Mouse (Mus musculus): Measurements from ENCODE around the gene Tpp1. TPM values are rescaled to one million over a fixed set of nuclear protein-coding genes. Genes with fewer than 3 reads are reported as not detected.

Gene Tpp1
- polyA plus RNA-seq (2012; ENCODE audit: insufficient read depth, insufficient read length, missing spikeins), result 257 and 299 TPM in 2 replicates

DNA sequence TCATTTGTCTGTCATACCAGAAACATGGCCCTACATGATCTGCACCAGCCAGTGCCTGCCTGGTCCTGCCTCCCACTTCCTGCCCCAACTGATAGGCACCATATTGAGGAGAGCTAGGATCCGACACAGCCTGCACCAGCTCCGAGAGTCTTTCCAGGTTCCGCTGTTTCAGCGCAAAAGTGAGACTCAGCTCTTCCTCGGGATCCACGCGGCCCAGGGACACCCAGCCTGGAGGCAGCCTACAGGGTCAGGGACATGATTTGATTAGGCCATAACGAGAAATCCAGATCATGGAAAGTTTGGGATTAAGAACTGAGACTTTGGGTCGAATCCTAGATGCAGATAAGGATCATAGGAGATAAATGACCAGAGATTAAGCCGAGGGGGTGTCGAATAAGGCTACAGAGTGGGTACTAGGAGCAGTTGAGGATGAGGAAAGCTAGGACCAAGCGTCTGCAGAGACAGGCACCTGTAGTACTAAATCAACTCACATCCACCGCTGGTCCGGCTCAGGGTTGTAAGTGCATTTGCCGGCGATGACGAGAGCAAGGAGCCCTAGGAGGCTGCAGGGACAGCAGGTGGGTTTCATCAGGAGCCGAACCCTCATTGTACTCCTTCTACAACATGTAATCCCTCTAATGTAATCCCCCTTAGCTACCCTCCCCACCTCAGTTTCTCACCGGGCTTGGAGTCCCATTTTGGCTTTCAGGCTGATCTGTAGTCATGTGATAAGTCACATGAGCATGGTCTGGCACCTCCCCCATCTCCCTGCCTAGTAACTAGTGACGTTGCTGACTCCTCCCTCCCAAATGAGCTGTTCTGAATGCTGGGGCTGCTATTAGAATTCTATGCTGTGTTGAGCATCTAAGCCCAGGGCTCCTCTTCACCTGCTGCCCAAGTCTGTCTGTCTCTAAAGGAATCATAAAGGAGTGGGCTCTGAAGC lies at the start of gene Tpp1:
Gene Tpp1, minus strand, starts transcription at position 745 of the 943 bp plus-strand sequence.
- peaks cover 18% of the 10 kb centered on the region for H3K4me1 ChIP-seq (ENCODE audit: control insufficient read depth, insufficient read depth, low read length)

DNA sequence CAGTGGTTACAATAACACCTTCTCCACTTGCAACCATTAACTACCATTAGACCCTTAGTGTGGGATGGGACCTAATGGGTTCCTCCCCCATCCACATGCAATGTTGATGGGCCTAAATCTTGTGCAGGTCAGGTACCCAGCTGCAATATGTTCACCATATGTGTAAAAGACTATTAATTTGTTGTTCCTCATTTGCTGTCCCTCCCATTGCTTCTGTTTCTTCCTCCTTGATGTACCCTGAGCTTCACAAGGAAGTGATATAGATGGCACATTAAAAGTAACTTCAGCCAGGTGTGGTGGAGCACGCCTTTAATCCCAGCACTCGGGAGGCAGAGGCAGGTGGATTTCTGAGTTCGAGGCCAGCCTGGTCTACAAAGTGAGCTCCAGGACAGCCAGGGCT lies 44.9 kb upstream of the Tpp1 start:
- Histone ChIP-seq H3K4me3 (ENCODE audit: insufficient read depth, low read length) (no peak overlapping the region), H3K27ac (ENCODE audit: insufficient read depth, low read depth, low read length) (no peak overlapping the region), H3K4me1 (ENCODE audit: control insufficient read depth, insufficient read depth, low read length) (0 out of 2 replicates have a peak, but pooled peaks cover 2% of the 10 kb centered on the region)
- TF ChIP-seq CTCF (IDR thresholded peaks at IDR 0.05; ENCODE audit: low read depth, low read length) (no peak), POLR2A (IDR thresholded peaks at IDR 0.05; ENCODE audit: borderline replicate concordance, low read depth, low read length) (no peak)

More for the DNA sequence above, at the start of gene Tpp1:
- H3K4me3 ChIP-seq (ENCODE audit: insufficient read depth, low read length), result peak within 1 kb of the TSS; percentile 89
- peak within 1 kb of the TSS; percentile 87 for H3K27ac ChIP-seq (ENCODE audit: insufficient read depth, low read depth, low read length)
- TF ChIP-seq CTCF (IDR thresholded peaks at IDR 0.05; ENCODE audit: low read depth, low read length), result no peak
- TF ChIP-seq POLR2A (IDR thresholded peaks at IDR 0.05; ENCODE audit: borderline replicate concordance, low read depth, low read length), result no peak

DNA sequence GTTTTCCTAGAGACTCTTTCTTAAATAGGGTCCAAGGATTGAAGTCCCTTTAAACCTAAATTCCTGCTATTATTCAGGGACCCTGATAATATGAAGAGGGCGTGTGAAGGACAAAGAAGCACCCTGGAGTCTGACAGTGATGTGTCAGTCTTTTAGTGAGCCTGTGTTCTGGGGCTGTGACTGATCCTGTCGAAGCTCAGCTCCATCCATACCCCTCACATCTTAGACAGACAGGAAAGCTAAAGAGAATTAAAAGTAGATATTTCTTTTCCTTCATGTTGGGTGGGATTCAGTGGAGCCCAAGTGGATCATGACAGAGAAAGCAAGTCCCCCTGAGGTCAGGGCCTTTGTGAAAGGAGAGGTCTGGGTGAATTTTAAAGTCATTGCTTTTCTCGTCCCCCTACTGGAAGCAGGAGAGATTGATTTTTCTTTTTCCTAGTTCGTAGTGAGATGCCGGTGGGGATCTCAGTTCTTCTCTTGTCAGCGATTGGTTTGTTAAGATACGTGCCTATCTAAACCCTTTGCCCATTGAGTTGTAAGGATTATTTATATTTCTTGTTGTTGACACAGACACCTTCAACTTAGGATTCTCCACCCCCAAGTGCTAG lies 43.8 kb upstream of the Tpp1 start:
- Histone ChIP-seq H3K27ac (ENCODE audit: insufficient read depth, low read depth, low read length) (no peak overlapping the region), H3K4me3 (ENCODE audit: insufficient read depth, low read length) (no peak overlapping the region), H3K4me1 (ENCODE audit: control insufficient read depth, insufficient read depth, low read length) (0 out of 2 replicates have a peak, but pooled peaks cover 2% of the 10 kb centered on the region)
- TF ChIP-seq POLR2A (IDR thresholded peaks at IDR 0.05; ENCODE audit: borderline replicate concordance, low read depth, low read length) (no peak), CTCF (IDR thresholded peaks at IDR 0.05; ENCODE audit: low read depth, low read length) (no peak)

DNA sequence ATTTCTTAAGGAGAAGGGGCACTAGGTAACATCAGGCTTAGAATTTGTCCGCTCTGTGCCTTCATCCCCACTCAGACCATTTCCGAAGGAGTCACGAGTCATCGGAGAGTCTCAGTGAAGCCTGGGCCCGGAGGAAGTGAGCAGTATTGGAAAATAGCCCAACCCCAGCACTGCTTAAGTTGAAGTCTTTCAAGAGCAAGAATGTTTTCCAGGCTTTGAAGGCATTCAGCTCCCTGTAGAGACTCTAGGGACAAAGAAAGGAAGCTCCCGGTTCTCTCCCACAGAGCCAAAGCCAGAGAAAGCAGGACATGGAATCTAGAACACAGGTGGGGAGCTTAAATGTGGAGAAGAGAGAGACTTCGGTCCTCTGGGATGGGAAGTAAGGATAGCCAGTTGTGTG lies 41.7 kb upstream of the Tpp1 start:
- Histone ChIP-seq H3K4me3 (ENCODE audit: insufficient read depth, low read length) (no peak overlapping the region), H3K27ac (ENCODE audit: insufficient read depth, low read depth, low read length) (no peak overlapping the region), H3K4me1 (ENCODE audit: control insufficient read depth, insufficient read depth, low read length) (0 out of 2 replicates have a peak, but pooled peaks cover 2% of the 10 kb centered on the region)
- TF ChIP-seq CTCF (IDR thresholded peaks at IDR 0.05; ENCODE audit: low read depth, low read length) (no peak), POLR2A (IDR thresholded peaks at IDR 0.05; ENCODE audit: borderline replicate concordance, low read depth, low read length) (no peak)

DNA sequence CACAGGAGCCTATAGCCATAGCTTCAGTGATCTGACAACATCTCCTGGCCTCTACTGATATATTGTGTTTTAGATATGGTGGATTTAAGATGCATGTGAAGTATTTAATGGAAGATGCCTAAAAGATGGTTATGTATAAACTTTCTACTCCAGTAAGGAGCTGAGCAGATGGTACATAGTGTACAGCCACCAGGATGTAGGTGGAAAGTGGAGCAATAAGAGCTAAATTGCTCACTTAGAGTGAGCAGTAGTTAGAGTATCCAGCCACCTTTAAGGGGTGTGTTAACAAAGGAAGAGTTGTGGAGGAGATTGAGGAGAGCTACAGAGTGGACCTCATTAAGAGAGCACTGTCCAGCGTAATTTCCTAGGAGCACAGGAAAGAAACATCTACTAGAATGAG lies 39.1 kb upstream of the Tpp1 start:
- no peak overlapping the region for H3K4me3 ChIP-seq (ENCODE audit: insufficient read depth, low read length)
- H3K27ac ChIP-seq (ENCODE audit: insufficient read depth, low read depth, low read length), result no peak overlapping the region
- H3K4me1 ChIP-seq (ENCODE audit: control insufficient read depth, insufficient read depth, low read length), result 0 out of 2 replicates have a peak, but pooled peaks cover 2% of the 10 kb centered on the region
- no peak for TF ChIP-seq POLR2A (IDR thresholded peaks at IDR 0.05; ENCODE audit: borderline replicate concordance, low read depth, low read length)
- no peak for TF ChIP-seq CTCF (IDR thresholded peaks at IDR 0.05; ENCODE audit: low read depth, low read length)

DNA sequence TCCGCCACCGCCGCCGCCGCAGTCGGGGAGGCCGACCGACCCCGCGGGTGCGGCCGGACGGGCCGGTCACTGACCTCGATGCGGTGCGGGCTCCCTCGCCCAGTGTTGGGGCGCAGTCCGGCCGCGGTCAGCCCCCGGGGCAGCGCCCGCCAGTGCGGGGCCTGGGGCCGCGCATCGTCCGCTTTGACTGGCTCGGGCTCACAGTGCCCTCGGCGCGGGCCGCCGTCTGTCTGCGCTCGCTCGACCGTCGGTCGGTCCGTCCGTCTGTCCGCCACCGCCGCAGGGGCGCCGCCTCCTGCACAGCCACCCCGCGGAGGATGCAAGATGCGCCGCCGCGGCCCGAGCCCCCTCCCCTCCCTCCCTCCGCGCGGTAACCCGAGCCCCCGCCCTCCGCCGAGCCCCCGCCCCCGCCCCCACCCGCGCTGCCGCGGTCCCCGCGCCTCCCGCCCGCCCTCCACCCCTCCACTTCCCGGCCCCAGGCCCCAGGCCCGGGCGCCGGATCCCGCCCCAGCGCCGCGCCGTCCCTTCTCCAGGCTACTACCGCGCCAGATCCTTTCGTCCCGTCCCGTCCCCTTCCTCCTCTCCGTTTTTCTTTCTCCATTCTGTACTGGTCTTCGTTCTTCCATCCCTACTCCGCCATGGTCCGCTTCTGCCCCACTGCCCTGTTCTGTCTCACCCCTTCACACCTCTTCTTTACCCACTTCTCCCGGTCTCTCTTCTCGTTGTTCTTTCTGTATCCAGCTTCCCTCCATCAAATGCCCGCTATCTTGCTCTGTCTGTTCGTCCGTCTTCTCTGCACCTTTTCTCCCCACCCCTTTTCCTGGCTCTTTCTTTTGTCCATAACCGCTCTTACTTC lies 35.5 kb upstream of the Tpp1 start, which contains the start of gene Dchs1:
Gene Dchs1, minus strand, starts transcription at position 370 of the 856 bp plus-strand sequence.
- TF ChIP-seq CTCF (IDR thresholded peaks at IDR 0.05; ENCODE audit: low read depth, low read length) (no peak), POLR2A (IDR thresholded peaks at IDR 0.05; ENCODE audit: borderline replicate concordance, low read depth, low read length) (no peak)
- H3K4me3 ChIP-seq (ENCODE audit: insufficient read depth, low read length), result peak within 1 kb of the TSS; percentile 44
- no peaks in the 10 kb centered on the region for H3K4me1 ChIP-seq (ENCODE audit: control insufficient read depth, insufficient read depth, low read length)
- H3K27ac ChIP-seq (ENCODE audit: insufficient read depth, low read depth, low read length), result no peak within 1 kb of the TSS

DNA sequence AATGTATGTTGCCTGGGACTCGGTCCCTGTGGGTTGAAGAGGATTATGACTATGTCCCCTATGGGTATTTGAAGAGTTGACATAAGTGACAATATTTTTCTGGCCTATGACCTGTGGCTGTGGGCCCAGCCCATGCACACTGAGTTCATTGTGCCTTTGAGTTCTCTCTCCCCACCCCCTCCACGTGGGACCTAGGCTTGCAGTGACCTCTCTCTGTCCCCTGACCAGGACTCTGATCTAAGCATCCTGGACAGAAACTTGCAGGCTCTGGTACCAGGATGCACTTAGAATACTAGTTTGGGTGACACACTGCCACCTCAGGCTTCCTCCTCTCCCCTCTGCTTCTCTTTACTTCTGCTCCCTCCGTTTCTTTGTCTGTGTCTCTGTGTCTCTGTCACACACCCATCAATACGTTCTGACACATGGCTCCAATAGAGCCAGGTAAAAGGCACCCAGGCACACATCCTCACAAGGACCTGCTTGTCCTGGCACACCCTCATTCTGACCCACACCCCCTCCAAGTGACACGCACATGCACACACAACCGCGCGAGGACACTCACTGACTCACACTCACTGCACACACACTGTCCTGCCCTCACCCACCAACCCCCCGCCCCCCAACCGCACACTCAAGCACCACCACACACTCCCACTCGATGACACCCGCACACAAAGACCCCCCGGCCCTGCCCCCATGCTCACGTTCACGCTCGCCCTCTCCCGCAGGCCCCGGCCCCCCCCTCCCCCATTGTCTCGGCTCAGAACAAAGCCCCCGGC lies 34.7 kb upstream of the Tpp1 start:
- Histone ChIP-seq H3K4me3 (ENCODE audit: insufficient read depth, low read length) (no peak overlapping the region), H3K27ac (ENCODE audit: insufficient read depth, low read depth, low read length) (no peak overlapping the region), H3K4me1 (ENCODE audit: control insufficient read depth, insufficient read depth, low read length) (no peaks in the 10 kb centered on the region)
- TF ChIP-seq CTCF (IDR thresholded peaks at IDR 0.05; ENCODE audit: low read depth, low read length) (no peak), POLR2A (IDR thresholded peaks at IDR 0.05; ENCODE audit: borderline replicate concordance, low read depth, low read length) (no peak)

DNA sequence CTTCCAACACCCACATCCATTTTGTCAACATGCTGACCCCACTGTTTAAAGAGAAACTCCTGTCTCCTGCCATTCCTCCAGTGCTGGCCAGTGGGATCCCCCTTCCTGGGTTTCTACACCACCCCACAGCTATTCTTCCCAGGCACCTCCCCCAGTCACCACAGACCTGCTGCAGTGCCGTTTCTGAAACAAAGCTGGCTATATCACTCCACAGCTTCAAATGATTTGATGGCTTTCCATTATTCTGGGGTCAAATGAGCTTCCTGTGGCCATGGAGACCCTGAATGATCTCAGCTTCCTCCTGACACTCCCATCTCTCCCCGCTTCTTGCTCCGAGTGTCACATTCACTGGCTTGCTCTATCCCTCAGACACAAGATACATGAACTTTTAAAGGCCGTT lies 32.5 kb upstream of the Tpp1 start:
- Histone ChIP-seq H3K27ac (ENCODE audit: insufficient read depth, low read depth, low read length) (no peak overlapping the region), H3K4me1 (ENCODE audit: control insufficient read depth, insufficient read depth, low read length) (peaks cover 5% of the 10 kb centered on the region), H3K4me3 (ENCODE audit: insufficient read depth, low read length) (no peak overlapping the region)
- TF ChIP-seq CTCF (IDR thresholded peaks at IDR 0.05; ENCODE audit: low read depth, low read length) (no peak), POLR2A (IDR thresholded peaks at IDR 0.05; ENCODE audit: borderline replicate concordance, low read depth, low read length) (no peak)

Measured in bone marrow macrophage, adult 2 months (primary cell).